Mouse (Mus musculus) myocyte (in vitro differentiated cells): ENCODE data around the gene Cdh18.

Experiments used
- MAX ChIP-seq: IDR thresholded peaks from one replicate; pipeline ENCODE4 v1.6.1; 2011; ENCODE audit warnings: low read depth, mild to moderate bottlenecking, control low read depth
- MYOG ChIP-seq, 3 experiments: IDR thresholded peaks; one replicate each; pipeline ENCODE4 v1.6.1; 2011; ENCODE audit warnings: control low read depth in 2 of 3, low read depth in 2 of 3, mild to moderate bottlenecking in 2 of 3; ENCODE audit not compliant: insufficient read length in 2 of 3, control insufficient read depth in 1 of 3, insufficient read depth in 1 of 3
- POLR2A ChIP-seq: IDR thresholded peaks from one replicate; pipeline ENCODE4 v1.6.1; 2011; ENCODE audit warnings: low read depth, mild to moderate bottlenecking, control low read depth, moderate library complexity; ENCODE audit not compliant: insufficient read length
- POLR2AphosphoS2 ChIP-seq: IDR thresholded peaks from one replicate; pipeline ENCODE4 v1.6.1; 2011; ENCODE audit warnings: low read depth, control low read depth; ENCODE audit not compliant: insufficient read length
- USF1 ChIP-seq: IDR thresholded peaks from one replicate; pipeline ENCODE4 v1.6.1; 2011; ENCODE audit warnings: low read depth, mild to moderate bottlenecking, control low read depth, moderate library complexity

DNA sequence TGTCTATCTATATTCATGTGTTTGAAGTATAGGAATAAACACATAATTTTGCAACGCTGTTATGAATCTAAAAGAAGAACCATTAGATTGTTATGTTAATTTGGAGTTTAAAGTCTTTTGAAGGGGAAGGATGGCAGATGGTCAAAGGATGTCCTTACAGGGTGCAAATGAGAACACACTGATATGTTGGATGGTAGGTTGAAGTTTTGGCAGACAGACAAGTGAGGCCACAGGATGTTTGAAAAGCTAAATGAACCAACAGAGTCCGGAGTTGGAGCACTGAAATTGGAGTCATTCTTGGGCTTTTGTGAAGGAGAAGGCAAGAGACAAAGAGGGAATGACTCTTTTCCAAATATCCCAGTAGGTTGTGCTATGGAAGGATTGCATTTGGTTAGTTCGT, 908.6 kb downstream of the Cdh18 start:
- no peak for TF ChIP-seq POLR2A
- no peak for TF ChIP-seq MYOG (IDR thresholded peaks at IDR 0.05; ENCODE audit: control insufficient read depth in 1 of 3, insufficient read depth in 1 of 3, insufficient read length in 2 of 3, low read depth in 2 of 3)
- no peak for TF ChIP-seq USF1
- no peak for TF ChIP-seq MAX
- no peak for TF ChIP-seq POLR2AphosphoS2
